In genomic region chr9:72098056-72098455, GRCm38 (mm10) we compare ENCODE assay signal across 26 mouse cellular contexts. TPM values are rescaled to one million over a fixed set of nuclear protein-coding genes. Genes with fewer than 3 reads are reported as not detected.
DNase-seq lines count a peak whose midpoint lies in the region; ATAC-seq and TF ChIP-seq lines count a peak whose summit lies in the region.
"Had no signal": no experiment of that assay in that cellular context is flagged by ENCODE, and none has a peak within 500 bp of the region (broad histone marks: within the 10 kb centered on the region; RNA-seq: fewer than 3 reads in every experiment).

No protein-coding gene starts in this region.

- 86% methylated on average over 2 of the region's 2 CpGs for WGBS in heart, postnatal 0 days
- 82% methylated on average over 2 of the region's 2 CpGs for WGBS in kidney, adult 2 months

- no peaks in the 10 kb centered on the region for H3K4me1 ChIP-seq in heart, postnatal 0 days (ENCODE audit: control insufficient read depth, insufficient read depth)
- H3K4me1 ChIP-seq in kidney, adult 2 months (ENCODE audit: control insufficient read depth, insufficient read depth, low read length), result peaks cover 2% of the 10 kb centered on the region; the same call in 1 of the 2 replicates
- H3K4me1 ChIP-seq: embryonic facial prominence, embryonic 10.5 days; hindbrain, embryonic 15.5 days; kidney, embryonic 15.5 days; limb, embryonic 12.5 days; midbrain, embryonic 10.5 days had no signal

- H3K4me3 ChIP-seq in heart, postnatal 0 days (ENCODE audit: low read depth, low read length), result no peak overlapping the region
- no peak overlapping the region for H3K4me3 ChIP-seq in kidney, adult 2 months (ENCODE audit: insufficient read depth, low read depth, low read length)
- H3K4me3 ChIP-seq: embryonic facial prominence, embryonic 10.5 days; heart, adult 2 months; heart, embryonic 15.5 days; hindbrain, embryonic 15.5 days; kidney, embryonic 15.5 days; limb, embryonic 12.5 days; midbrain, embryonic 10.5 days had no signal

- no peak overlapping the region for H3K4me2 ChIP-seq in heart, postnatal 0 days (ENCODE audit: low read depth, low read length)
- H3K4me2 ChIP-seq: heart, embryonic 15.5 days; hindbrain, embryonic 15.5 days; kidney, embryonic 15.5 days; limb, embryonic 12.5 days; liver, embryonic 11.5 days had no signal

- no peak for TF ChIP-seq CTCF in heart, postnatal 0 days (IDR thresholded peaks at IDR 0.05; ENCODE audit: low read depth)
- no peak for TF ChIP-seq CTCF in kidney, adult 2 months (conservative IDR thresholded peaks at IDR 0.05; ENCODE audit: insufficient read depth, insufficient read length, low read depth, low read length)

- DNase-seq in heart, postnatal 0 days (ENCODE audit: low spot score), result no peak
- DNase-seq in heart, adult 9 months (ENCODE audit: low spot score in 2 of 2), result no peak
- peak; percentile 35 to 54 for DNase-seq in natural killer cell, adult 2 months (ENCODE audit: low spot score in 2 of 2)
- peak; percentile 64 for DNase-seq in thymus, postnatal 14 days
- DNase-seq in MN1 (ENCODE audit: low spot score), result no peak
- DNase-seq in lung, postnatal 4 days, result no peak
- DNase-seq in kidney, adult 2 months, result no peak
- DNase-seq: adrenal gland, postnatal 14 days; cerebellum, adult 8-10 months; cerebellum, postnatal 36 days; gastrocnemius, postnatal 25 days; heart, adult 2 months; heart, postnatal 4 days; kidney, postnatal 36 days; layer of hippocampus, postnatal 36 days; liver, postnatal 0 days had no signal

- H3K27ac ChIP-seq in heart, postnatal 0 days (ENCODE audit: low read depth), result peak overlapping the region; percentile 13; the same call in 1 of the 2 replicates
- H3K27ac ChIP-seq in kidney, adult 2 months (ENCODE audit: insufficient read depth, low read depth, low read length), result no peak overlapping the region
- H3K27ac ChIP-seq: embryonic facial prominence, embryonic 10.5 days; heart, adult 2 months; heart, embryonic 15.5 days; hindbrain, embryonic 15.5 days; kidney, embryonic 15.5 days; limb, embryonic 12.5 days; midbrain, embryonic 10.5 days had no signal

- H3K9ac ChIP-seq in heart, postnatal 0 days (replicated peaks; ENCODE audit: low read depth, low read length), result no peak overlapping the region
- H3K9ac ChIP-seq: heart, embryonic 15.5 days; hindbrain, embryonic 15.5 days; kidney, embryonic 15.5 days; limb, embryonic 12.5 days; liver, postnatal 0 days had no signal

- peaks cover 17% of the 10 kb centered on the region; the same call in 1 of the 2 replicates for H3K36me3 ChIP-seq in heart, postnatal 0 days (replicated peaks; ENCODE audit: control insufficient read depth, insufficient read depth, low read length)
- no peaks in the 10 kb centered on the region for H3K36me3 ChIP-seq in kidney, adult 2 months (ENCODE audit: control insufficient read depth, insufficient read depth, low read length)
- H3K36me3 ChIP-seq: hindbrain, embryonic 15.5 days had no signal

- TF ChIP-seq EP300 in heart, postnatal 0 days (IDR thresholded peaks at IDR 0.05; ENCODE audit: low read depth), result no peak

- no peak for ATAC-seq in heart, postnatal 0 days (ENCODE audit: insufficient read depth, low read depth)
- ATAC-seq: forebrain, embryonic 16.5 days; intestine, embryonic 16.5 days; liver, postnatal 0 days; lung, postnatal 0 days had no signal

- no peak for TF ChIP-seq POLR2A in kidney, adult 2 months (IDR thresholded peaks at IDR 0.05; ENCODE audit: low read depth, low read length)

- no peaks in the 10 kb centered on the region for H3K27me3 ChIP-seq in heart, postnatal 0 days (ENCODE audit: control insufficient read depth, insufficient read depth, low read length)
- H3K27me3 ChIP-seq in kidney, adult 2 months (replicated peaks; ENCODE audit: control insufficient read depth, insufficient read depth, low read length), result no peaks in the 10 kb centered on the region
- H3K27me3 ChIP-seq: heart, embryonic 15.5 days; hindbrain, embryonic 15.5 days; kidney, embryonic 15.5 days; limb, embryonic 12.5 days had no signal

- no peaks in the 10 kb centered on the region for H3K9me3 ChIP-seq in heart, postnatal 0 days (replicated peaks; ENCODE audit: control insufficient read depth, low read length)
- H3K9me3 ChIP-seq: embryonic facial prominence, embryonic 10.5 days; heart, embryonic 15.5 days; hindbrain, embryonic 15.5 days; kidney, embryonic 15.5 days; limb, embryonic 12.5 days had no signal

RNA-seq across cellular contexts. Expression of gene Tcf12, which starts 13.6 kb away (rescaled TPM):
- 55.2 and 69.4 TPM in 2 replicates for total RNA-seq in heart, postnatal 0 days (2014; rRNA removed; ENCODE audit: low replicate concordance)
- 14.3 and 14.8 TPM in 2 replicates for polyA plus RNA-seq in heart, postnatal 0 days (2015; fragmentation: Nextera tagmentation; extraction: Ambion mirVana)
- polyA plus RNA-seq in kidney, adult 2 months (2012; rRNA removed), result 50.0 and 59.9 TPM in 2 replicates

Comparison
In these comparisons a context has a peak if more than half of its experiments do, and no peak if none do; other contexts are left out.
1. DNase-seq: peak in natural killer cell, adult 2 months (2 of 2) and thymus, postnatal 14 days (single experiment); none in heart, postnatal 0 days (single experiment), heart, adult 9 months (0 of 2), MN1 (single experiment), lung, postnatal 4 days (0 of 2) and kidney, adult 2 months (single experiment).